Mouse (Mus musculus): ENCODE measurements at regions not wholly inside any gene's neighbourhood (a gene's known extent, or its start where the extent isn't known, plus 50 kb on each side); places are given as distances from the start of the nearest gene placed in this dataset.
A peak's percentile ranks its signal among the peaks of the same experiment; 100 is the strongest.

- no peak for DNase-seq (ENCODE audit: low spot score in 2 of 2)
These were observed 146.1 kb downstream of the Rybp start for GRCm38 (mm10) chr6:100141225-100141624.

- no peak for DNase-seq (ENCODE audit: low spot score in 2 of 2)
These were observed 146.6 kb downstream of the Rybp start for GRCm38 (mm10) chr6:100140581-100141114.

GRCm38 (mm10) chr6:100139809-100140208 lies 147.5 kb downstream of the Rybp start:
- DNase-seq (ENCODE audit: low spot score in 2 of 2): no peak

- no peak for DNase-seq (ENCODE audit: low spot score in 2 of 2)
These were observed 148.6 kb downstream of the Rybp start for GRCm38 (mm10) chr6:100138659-100139058.

GRCm38 (mm10) chr6:100135177-100135576 lies 152.1 kb downstream of the Rybp start:
- DNase-seq (ENCODE audit: low spot score in 2 of 2): no peak

- DNase-seq (ENCODE audit: low spot score in 2 of 2): no peak
These were observed 153.3 kb downstream of the Rybp start for GRCm38 (mm10) chr6:100133970-100134369.

GRCm38 (mm10) chr6:100132916-100133600 lies 154.2 kb downstream of the Rybp start:
- DNase-seq (ENCODE audit: low spot score in 2 of 2): no peak

- DNase-seq (ENCODE audit: low spot score in 2 of 2): peak; percentile 74 to 76
These were observed 159.8 kb downstream of the Rybp start for GRCm38 (mm10) chr6:100127221-100128143.

- no peak for DNase-seq (ENCODE audit: low spot score in 2 of 2)
These were observed 160.5 kb downstream of the Rybp start for GRCm38 (mm10) chr6:100126736-100127135.

GRCm38 (mm10) chr6:100126326-100126725 lies 161.0 kb downstream of the Rybp start:
- no peak for DNase-seq (ENCODE audit: low spot score in 2 of 2)

- no peak for DNase-seq (ENCODE audit: low spot score in 2 of 2)
These were observed 166.0 kb downstream of the Rybp start for GRCm38 (mm10) chr6:100121240-100121639.

GRCm38 (mm10) chr6:100120017-100120944 lies 167.0 kb downstream of the Rybp start:
- no peak for DNase-seq (ENCODE audit: low spot score in 2 of 2)

- DNase-seq (ENCODE audit: low spot score in 2 of 2): no peak
These were observed 170.2 kb downstream of the Rybp start for GRCm38 (mm10) chr6:100117084-100117483.

- no peak for DNase-seq (ENCODE audit: low spot score in 2 of 2)
These were observed 173.7 kb downstream of the Rybp start for GRCm38 (mm10) chr6:100113393-100114137.

GRCm38 (mm10) chr6:100110981-100111660 lies 176.2 kb downstream of the Rybp start:
- DNase-seq (ENCODE audit: low spot score in 2 of 2): no peak

GRCm38 (mm10) chr6:100109979-100110378 lies 177.3 kb downstream of the Rybp start:
- DNase-seq (ENCODE audit: low spot score in 2 of 2): peak in 1 of 2 experiments; percentile 20

- no peak for DNase-seq (ENCODE audit: low spot score in 2 of 2)
These were observed 177.9 kb downstream of the Rybp start for GRCm38 (mm10) chr6:100109351-100109750.

GRCm38 (mm10) chr6:100107508-100107907 lies 179.8 kb downstream of the Rybp start:
- no peak for DNase-seq (ENCODE audit: low spot score in 2 of 2)

GRCm38 (mm10) chr6:100107066-100107465 lies 180.2 kb downstream of the Rybp start:
- DNase-seq (ENCODE audit: low spot score in 2 of 2): no peak

- no peak for DNase-seq (ENCODE audit: low spot score in 2 of 2)
These were observed 186.6 kb downstream of the Rybp start for GRCm38 (mm10) chr6:100100565-100101133.

Measured in frontal cortex, postnatal 10 days (tissue).